9 mouse cellular contexts compared by ENCODE assay signal in genomic region chr8:104099347-104100099, GRCm38 (mm10). TPM values are rescaled to one million over a fixed set of nuclear protein-coding genes. Genes with fewer than 3 reads are reported as not detected.
DNase-seq lines count a peak whose midpoint lies in the region; ATAC-seq and TF ChIP-seq lines count a peak whose summit lies in the region.
"Had no signal": no experiment of that assay in that cellular context is flagged by ENCODE, and none has a peak within 500 bp of the region (broad histone marks: within the 10 kb centered on the region; RNA-seq: fewer than 3 reads in every experiment).

No protein-coding gene starts in this region.

- H3K36me3 ChIP-seq in intestine, embryonic 14.5 days (ENCODE audit: control insufficient read depth, insufficient read depth, low read length), result no peaks in the 10 kb centered on the region
- no peaks in the 10 kb centered on the region for H3K36me3 ChIP-seq in intestine, postnatal 0 days (ENCODE audit: control insufficient read depth, insufficient read depth)
- no peaks in the 10 kb centered on the region for H3K36me3 ChIP-seq in hindbrain, embryonic 13.5 days
- H3K36me3 ChIP-seq in liver, embryonic 14.5 days (replicated peaks; ENCODE audit: control insufficient read depth, insufficient read depth, low read depth), result no peaks in the 10 kb centered on the region

- H3K4me2 ChIP-seq in intestine, embryonic 14.5 days (ENCODE audit: low read length), result no peak overlapping the region
- H3K4me2 ChIP-seq in intestine, postnatal 0 days (replicated peaks; ENCODE audit: low read depth), result no peak overlapping the region
- no peak overlapping the region for H3K4me2 ChIP-seq in hindbrain, embryonic 13.5 days
- H3K4me2 ChIP-seq in liver, embryonic 14.5 days (ENCODE audit: low read depth), result peak overlapping the region; percentile 34

- no peak for TF ChIP-seq CTCF in intestine, postnatal 0 days (IDR thresholded peaks at IDR 0.05; ENCODE audit: low read depth)
- TF ChIP-seq CTCF in liver, embryonic 14.5 days (IDR thresholded peaks at IDR 0.05; ENCODE audit: low read depth), result no peak

- H3K9ac ChIP-seq in intestine, embryonic 14.5 days (ENCODE audit: low read length), result no peak overlapping the region
- no peak overlapping the region for H3K9ac ChIP-seq in intestine, postnatal 0 days (ENCODE audit: low read depth, low read length)
- no peak overlapping the region for H3K9ac ChIP-seq in hindbrain, embryonic 13.5 days
- no peak overlapping the region for H3K9ac ChIP-seq in liver, embryonic 14.5 days (replicated peaks)

- no peak overlapping the region for H3K4me3 ChIP-seq in intestine, embryonic 14.5 days (ENCODE audit: low read depth, low read length)
- no peak overlapping the region for H3K4me3 ChIP-seq in intestine, postnatal 0 days (ENCODE audit: low read depth, low read length)
- no peak overlapping the region for H3K4me3 ChIP-seq in hindbrain, embryonic 13.5 days
- no peak overlapping the region for H3K4me3 ChIP-seq in liver, embryonic 14.5 days (ENCODE audit: insufficient read depth in 1 of 2, low read depth in 2 of 2, low read length in 2 of 2)

- no peaks in the 10 kb centered on the region; the same call in 1 of the 2 replicates for H3K27me3 ChIP-seq in intestine, embryonic 14.5 days (replicated peaks; ENCODE audit: control insufficient read depth, insufficient read depth, low read length)
- no peaks in the 10 kb centered on the region for H3K27me3 ChIP-seq in intestine, postnatal 0 days (replicated peaks; ENCODE audit: control insufficient read depth, insufficient read depth, low read length)
- H3K27me3 ChIP-seq in hindbrain, embryonic 13.5 days, result no peaks in the 10 kb centered on the region
- H3K27me3 ChIP-seq in liver, embryonic 14.5 days (ENCODE audit: control insufficient read depth, insufficient read depth, low read length), result no peaks in the 10 kb centered on the region
- H3K27me3 ChIP-seq: Patski had no signal

- no peak for DNase-seq in intestine, embryonic 14.5 days (ENCODE audit: low spot score)
- peak; percentile 43 to 64 for DNase-seq in cerebellum, postnatal 36 days
- no peak for DNase-seq in liver, embryonic 14.5 days (ENCODE audit: low read depth in 3 of 3, low spot score in 3 of 3)
- peak; percentile 41 for DNase-seq in naive thymus-derived CD4-positive, alpha-beta T cell, adult 2 months (ENCODE audit: low read depth)
- no peak for DNase-seq in yolk sac, embryonic 10.5 days (ENCODE audit: low spot score)
- DNase-seq in left cerebral cortex, adult 11 months (ENCODE audit: low spot score), result no peak

- H3K9me3 ChIP-seq in intestine, embryonic 14.5 days (ENCODE audit: control insufficient read depth, low read length), result no peaks in the 10 kb centered on the region
- no peaks in the 10 kb centered on the region for H3K9me3 ChIP-seq in intestine, postnatal 0 days (ENCODE audit: control insufficient read depth)
- H3K9me3 ChIP-seq in hindbrain, embryonic 13.5 days, result no peaks in the 10 kb centered on the region
- no peaks in the 10 kb centered on the region for H3K9me3 ChIP-seq in liver, embryonic 14.5 days (ENCODE audit: control insufficient read depth, low read length)

- TF ChIP-seq EP300 in liver, embryonic 14.5 days (IDR thresholded peaks at IDR 0.05; ENCODE audit: low read depth), result no peak

- 0 out of 2 replicates have a peak overlapping the region, but pooled peaks have one; percentile 41 for H3K27ac ChIP-seq in intestine, embryonic 14.5 days (ENCODE audit: low read depth)
- no peak overlapping the region for H3K27ac ChIP-seq in intestine, postnatal 0 days (ENCODE audit: low read depth, low read length)
- H3K27ac ChIP-seq in hindbrain, embryonic 13.5 days, result peak overlapping the region; percentile 18; the same call in 1 of the 2 replicates
- H3K27ac ChIP-seq in liver, embryonic 14.5 days, result no peak overlapping the region

- no peak for ATAC-seq in intestine, embryonic 14.5 days (replicated peaks; ENCODE audit: low FRiP score, low TSS enrichment, low read depth)
- no peak for ATAC-seq in intestine, postnatal 0 days
- ATAC-seq in hindbrain, embryonic 13.5 days (ENCODE audit: low FRiP score), result peak; percentile 50; the same call in 1 of the 2 replicates
- peak; percentile 49; the same call in 1 of the 2 replicates for ATAC-seq in liver, embryonic 14.5 days (ENCODE audit: insufficient read depth)
- ATAC-seq: Patski had no signal

- WGBS in intestine, embryonic 14.5 days, result 60% methylated on average over 20 of the region's 20 CpGs
- 59% methylated on average over 20 of the region's 20 CpGs for WGBS in intestine, postnatal 0 days
- WGBS in hindbrain, embryonic 13.5 days, result 59% methylated on average over 20 of the region's 20 CpGs
- 20% methylated on average over 20 of the region's 20 CpGs for WGBS in liver, embryonic 14.5 days (ENCODE audit: insufficient replicate concordance)

- 0 out of 2 replicates have a peak, but pooled peaks cover 9% of the 10 kb centered on the region for H3K4me1 ChIP-seq in intestine, embryonic 14.5 days (replicated peaks; ENCODE audit: control insufficient read depth, insufficient read depth, low read length)
- 0 out of 2 replicates have a peak, but pooled peaks cover 3% of the 10 kb centered on the region for H3K4me1 ChIP-seq in intestine, postnatal 0 days (replicated peaks; ENCODE audit: control insufficient read depth, insufficient read depth, low read length)
- peaks cover 12% of the 10 kb centered on the region for H3K4me1 ChIP-seq in hindbrain, embryonic 13.5 days (replicated peaks)
- peaks cover 0 to 16% of the 10 kb centered on the region in 2 experiments; a peak in 2 of 4 replicates for H3K4me1 ChIP-seq in liver, embryonic 14.5 days (replicated peaks; ENCODE audit: control insufficient read depth in 2 of 2, insufficient read depth in 2 of 2, low read length in 1 of 2)

RNA-seq across cellular contexts. Expression of gene Cdh5, which starts 1.9 kb away (rescaled TPM):
- 26.6 and 28.3 TPM in 2 replicates for polyA plus RNA-seq in intestine, embryonic 14.5 days (2014; fragmentation: Nextera tagmentation; extraction: Ambion mirVana)
- polyA plus RNA-seq in intestine, postnatal 0 days (2015; fragmentation: Nextera tagmentation; extraction: Ambion mirVana), result 12.1 and 12.4 TPM in 2 replicates
- polyA plus RNA-seq in hindbrain, embryonic 13.5 days (2015; fragmentation: Nextera tagmentation; extraction: Ambion mirVana), result 14.6 and 16.5 TPM in 2 replicates
- 11.3 and 11.6 TPM in 2 replicates for polyA plus RNA-seq in liver, embryonic 14.5 days (2012; rRNA removed)
- polyA plus RNA-seq in liver, embryonic 14.5 days (2014; fragmentation: Nextera tagmentation; extraction: Ambion mirVana), result 7.3 and 8.5 TPM in 2 replicates
- polyA plus RNA-seq: Patski had no signal

Comparison
In these comparisons a context has a peak if more than half of its experiments do, and no peak if none do; other contexts are left out.
1. H3K27ac ChIP-seq: peak in intestine, embryonic 14.5 days (single experiment) and hindbrain, embryonic 13.5 days (single experiment); none in intestine, postnatal 0 days (single experiment) and liver, embryonic 14.5 days (single experiment).
2. ATAC-seq: peak in hindbrain, embryonic 13.5 days (single experiment) and liver, embryonic 14.5 days (single experiment); none in intestine, embryonic 14.5 days (single experiment) and intestine, postnatal 0 days (single experiment).
3. DNase-seq: peak in cerebellum, postnatal 36 days (2 of 2) and naive thymus-derived CD4-positive, alpha-beta T cell, adult 2 months (single experiment); none in intestine, embryonic 14.5 days (single experiment), liver, embryonic 14.5 days (0 of 3), yolk sac, embryonic 10.5 days (single experiment) and left cerebral cortex, adult 11 months (single experiment).